ENCODE assay signal across 11 mouse cellular contexts in genomic region chr5:148292862-148293261, GRCm38 (mm10).
"Had no signal": no experiment of that assay in that cellular context is flagged by ENCODE, and none has a peak within 500 bp of the region (broad histone marks: within the 10 kb centered on the region; RNA-seq: fewer than 3 reads in every experiment).

No protein-coding gene starts in this region.

- H3K9ac ChIP-seq: kidney, embryonic 15.5 days; limb, embryonic 13.5 days; neural tube, embryonic 13.5 days had no signal

- H3K4me2 ChIP-seq: kidney, embryonic 15.5 days; limb, embryonic 13.5 days; neural tube, embryonic 13.5 days had no signal

- H3K4me3 ChIP-seq: kidney, embryonic 15.5 days; limb, embryonic 13.5 days; midbrain, embryonic 10.5 days; neural tube, embryonic 13.5 days had no signal

- H3K27me3 ChIP-seq: kidney, embryonic 15.5 days; limb, embryonic 13.5 days; neural tube, embryonic 13.5 days had no signal

- H3K36me3 ChIP-seq: kidney, embryonic 15.5 days; midbrain, embryonic 10.5 days had no signal

- ATAC-seq: intestine, embryonic 16.5 days had no signal

- H3K4me1 ChIP-seq: kidney, embryonic 15.5 days; midbrain, embryonic 10.5 days; neural tube, embryonic 13.5 days had no signal

- H3K27ac ChIP-seq: kidney, embryonic 15.5 days; limb, embryonic 13.5 days; midbrain, embryonic 10.5 days; neural tube, embryonic 13.5 days had no signal

- DNase-seq: kidney, adult 2 months; kidney, postnatal 25 days; layer of hippocampus, adult 9-11 months; layer of hippocampus, postnatal 36 days; lung, postnatal 36 days; thymus, adult 18-20 months had no signal
